Mouse (Mus musculus): ENCODE data around the gene P2rx1.

- TF ChIP-seq CTCF (IDR thresholded peaks at IDR 0.05; ENCODE audit: extremely low read depth, insufficient read depth, low read length), result no peak
- no peak for TF ChIP-seq POLR2A (IDR thresholded peaks at IDR 0.05; ENCODE audit: extremely low read depth, insufficient read depth, low read length)
Measured at GRCm38 (mm10) chr11:72997529-72998326, 1.2 kb upstream of the P2rx1 start.
